In genomic region chr13:72993410-72993858, GRCm38 (mm10) we compare ENCODE assay signal across 26 mouse cellular contexts.
A peak's percentile ranks its signal among the peaks of the same experiment; 100 is the strongest.
DNase-seq lines count a peak whose midpoint lies in the region; ATAC-seq lines count a peak whose summit lies in the region.
"Had no signal": no experiment of that assay in that cellular context is flagged by ENCODE, and none has a peak within 500 bp of the region (broad histone marks: within the 10 kb centered on the region; RNA-seq: fewer than 3 reads in every experiment).

No protein-coding gene starts in this region.

- peak; percentile 64 for DNase-seq in heart, adult 11 months
- peak; percentile 3 to 34 for DNase-seq in spleen, postnatal 4 days (ENCODE audit: low spot score in 2 of 2)
- no peak for DNase-seq in spleen, postnatal 36 days (ENCODE audit: low spot score in 2 of 2)
- no peak for DNase-seq in kidney, adult 11 months
- DNase-seq: adrenal gland, adult 8-10 months; cerebellum, adult 11 months; cerebellum, adult 9-10 months; forebrain, postnatal 0 days; gastrocnemius, postnatal 10 days; kidney, postnatal 14 days; layer of hippocampus, adult 9-11 months; right cerebral cortex, postnatal 4 days; thymus, postnatal 14 days had no signal

- H3K9me3 ChIP-seq in heart, embryonic 11.5 days (replicated peaks; ENCODE audit: control insufficient read depth, low read length), result no peaks in the 10 kb centered on the region
- H3K9me3 ChIP-seq in hindbrain, embryonic 13.5 days, result no peaks in the 10 kb centered on the region
- no peaks in the 10 kb centered on the region for H3K9me3 ChIP-seq in neural tube, embryonic 12.5 days
- H3K9me3 ChIP-seq: embryonic facial prominence, embryonic 10.5 days; embryonic facial prominence, embryonic 15.5 days; forebrain, embryonic 12.5 days; heart, embryonic 15.5 days; liver, embryonic 15.5 days; lung, embryonic 15.5 days had no signal

- ATAC-seq in heart, embryonic 11.5 days (replicated peaks; ENCODE audit: insufficient number of reproducible peaks, low FRiP score, low TSS enrichment), result no peak
- peak; percentile 44 for ATAC-seq in hindbrain, embryonic 13.5 days (ENCODE audit: low FRiP score)
- ATAC-seq in neural tube, embryonic 12.5 days (ENCODE audit: low FRiP score, low read depth), result 0 out of 2 replicates have a peak, but pooled peaks have one; percentile 6
- no peak for ATAC-seq in cerebellum, adult (ENCODE audit: insufficient number of reproducible peaks, low FRiP score, low TSS enrichment)
- ATAC-seq: forebrain, postnatal 0 days; intestine, postnatal 0 days had no signal

- no peak overlapping the region for H3K9ac ChIP-seq in heart, embryonic 11.5 days (ENCODE audit: low read depth, low read length)
- H3K9ac ChIP-seq in hindbrain, embryonic 13.5 days, result no peak overlapping the region
- H3K9ac ChIP-seq in neural tube, embryonic 12.5 days, result no peak overlapping the region
- H3K9ac ChIP-seq: embryonic facial prominence, embryonic 15.5 days; forebrain, embryonic 12.5 days; forebrain, postnatal 0 days; heart, embryonic 15.5 days; liver, embryonic 15.5 days; lung, embryonic 15.5 days had no signal

- H3K36me3 ChIP-seq in heart, embryonic 11.5 days (ENCODE audit: control insufficient read depth, insufficient read depth, low read length), result no peaks in the 10 kb centered on the region
- no peaks in the 10 kb centered on the region for H3K36me3 ChIP-seq in hindbrain, embryonic 13.5 days
- no peaks in the 10 kb centered on the region for H3K36me3 ChIP-seq in neural tube, embryonic 12.5 days
- H3K36me3 ChIP-seq: embryonic facial prominence, embryonic 10.5 days; embryonic facial prominence, embryonic 15.5 days; forebrain, embryonic 12.5 days; G1E; heart, embryonic 15.5 days; liver, embryonic 15.5 days; lung, embryonic 15.5 days had no signal

- no peaks in the 10 kb centered on the region for H3K4me1 ChIP-seq in heart, embryonic 11.5 days (ENCODE audit: control insufficient read depth, insufficient read depth, low read length)
- peaks cover 23% of the 10 kb centered on the region for H3K4me1 ChIP-seq in hindbrain, embryonic 13.5 days (replicated peaks)
- H3K4me1 ChIP-seq in neural tube, embryonic 12.5 days, result peaks cover 15% of the 10 kb centered on the region
- H3K4me1 ChIP-seq: embryonic facial prominence, embryonic 10.5 days; embryonic facial prominence, embryonic 15.5 days; forebrain, embryonic 12.5 days; heart, embryonic 15.5 days; liver, embryonic 15.5 days; lung, embryonic 15.5 days had no signal

- 69% methylated on average over 3 of the region's 3 CpGs for WGBS in heart, embryonic 11.5 days (ENCODE audit: insufficient replicate concordance)
- WGBS in hindbrain, embryonic 13.5 days, result 21% methylated on average over 3 of the region's 3 CpGs
- WGBS in neural tube, embryonic 12.5 days, result 38% methylated on average over 3 of the region's 3 CpGs

- H3K27ac ChIP-seq in heart, embryonic 11.5 days (ENCODE audit: low read depth, low read length), result no peak overlapping the region
- H3K27ac ChIP-seq in hindbrain, embryonic 13.5 days, result peak overlapping the region; percentile 69; the same call in 1 of the 2 replicates
- H3K27ac ChIP-seq in neural tube, embryonic 12.5 days, result no peak overlapping the region
- H3K27ac ChIP-seq: embryonic facial prominence, embryonic 10.5 days; embryonic facial prominence, embryonic 15.5 days; forebrain, embryonic 12.5 days; heart, embryonic 15.5 days; liver, embryonic 15.5 days; lung, embryonic 15.5 days had no signal

- no peaks in the 10 kb centered on the region for H3K27me3 ChIP-seq in heart, embryonic 11.5 days (ENCODE audit: control insufficient read depth, insufficient read depth, low read length)
- peaks cover 16% of the 10 kb centered on the region; the same call in 1 of the 2 replicates for H3K27me3 ChIP-seq in hindbrain, embryonic 13.5 days
- peaks cover 5% of the 10 kb centered on the region for H3K27me3 ChIP-seq in neural tube, embryonic 12.5 days (replicated peaks)
- H3K27me3 ChIP-seq: embryonic facial prominence, embryonic 15.5 days; heart, embryonic 15.5 days; liver, embryonic 15.5 days; lung, embryonic 15.5 days had no signal

- H3K4me2 ChIP-seq in heart, embryonic 11.5 days, result no peak overlapping the region
- peak overlapping the region; percentile 6; the same call in 1 of the 2 replicates for H3K4me2 ChIP-seq in hindbrain, embryonic 13.5 days
- H3K4me2 ChIP-seq in neural tube, embryonic 12.5 days (replicated peaks), result peak overlapping the region; percentile 5; the same call in 1 of the 2 replicates
- H3K4me2 ChIP-seq: embryonic facial prominence, embryonic 15.5 days; forebrain, embryonic 12.5 days; heart, embryonic 15.5 days; liver, embryonic 15.5 days; lung, embryonic 15.5 days had no signal

- H3K4me3 ChIP-seq in heart, embryonic 11.5 days (ENCODE audit: low read depth, low read length), result no peak overlapping the region
- no peak overlapping the region for H3K4me3 ChIP-seq in hindbrain, embryonic 13.5 days
- H3K4me3 ChIP-seq in neural tube, embryonic 12.5 days, result no peak overlapping the region
- H3K4me3 ChIP-seq: embryonic facial prominence, embryonic 10.5 days; embryonic facial prominence, embryonic 15.5 days; forebrain, embryonic 12.5 days; heart, embryonic 15.5 days; liver, embryonic 15.5 days; lung, embryonic 15.5 days; myocyte had no signal

Comparison
In these comparisons a context has a peak if more than half of its experiments do, and no peak if none do; other contexts are left out.
1. DNase-seq: peak in heart, adult 11 months (single experiment) and spleen, postnatal 4 days (2 of 2); none in spleen, postnatal 36 days (0 of 2) and kidney, adult 11 months (single experiment).
2. ATAC-seq: peak in hindbrain, embryonic 13.5 days (single experiment) and neural tube, embryonic 12.5 days (single experiment); none in heart, embryonic 11.5 days (single experiment) and cerebellum, adult (single experiment).